Mouse (Mus musculus) cortical plate, adult 2 months (tissue): ENCODE measurements around the gene Pdxdc1.

Experiments used
- CTCF ChIP-seq: fragments of 200-500 bp; IDR thresholded peaks from 2 replicates; pipeline ENCODE4 v1.5.1; 2011; ENCODE audit warnings: mild to moderate bottlenecking, control low read depth, low read length; ENCODE audit not compliant: insufficient read depth; ENCODE audit errors: extremely low read depth
- POLR2A ChIP-seq: fragments of 200-500 bp; IDR thresholded peaks from 2 replicates; pipeline ENCODE4 v1.6.1; 2011; ENCODE audit warnings: mild to moderate bottlenecking, low read length, control low read depth; ENCODE audit not compliant: insufficient read depth; ENCODE audit errors: extremely low read depth

DNA sequence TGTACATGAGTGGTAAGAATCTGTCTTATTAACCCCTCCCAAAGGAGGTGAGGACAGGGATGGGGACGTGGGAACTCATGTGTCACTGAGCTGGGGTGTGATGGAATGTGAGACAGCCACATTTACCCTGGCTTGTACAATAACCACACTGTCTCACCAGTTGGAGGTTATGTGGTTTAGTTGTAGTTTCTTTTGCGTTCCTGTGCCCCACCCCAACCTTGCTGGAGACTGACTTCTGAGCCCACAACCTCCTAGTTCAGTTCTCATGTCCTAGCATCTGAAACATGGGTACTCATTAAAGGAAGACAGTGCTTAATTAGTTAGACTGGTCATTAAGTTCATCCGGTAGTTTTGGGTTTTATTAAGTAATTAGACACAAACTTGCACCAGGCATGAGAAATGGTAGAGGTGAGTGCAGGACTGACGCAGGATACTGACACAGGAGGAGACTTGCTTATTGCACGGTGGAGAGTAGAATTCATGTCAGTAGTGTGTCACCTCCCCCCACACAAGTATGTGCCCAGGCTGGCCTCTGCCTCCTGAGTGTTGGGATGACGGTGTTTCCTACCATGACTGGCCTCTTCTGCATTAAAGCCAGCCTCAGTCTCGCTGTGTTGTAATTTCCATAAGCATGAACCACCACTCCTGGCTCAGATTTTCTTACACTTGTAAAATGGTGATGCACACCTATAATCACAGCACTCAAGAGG is 77.0 kb downstream of the Pdxdc1 start:
- TF ChIP-seq CTCF (no peak), POLR2A (no peak)
